Mouse (Mus musculus) right cerebral cortex, adult 2 months (tissue): ENCODE measurements around the gene Tmod2.
"Not testable (repeated sequence)": the region's sequence is repeated elsewhere in the genome, so short reads cannot be mapped to it uniquely, and the experiment has no call there.

Experiments used
- DNase-seq, 2 experiments: peaks; one replicate each; pipeline ENCODE4 v3.0.0; 2021 to 2022; ENCODE audit warnings: low spot score in 2 of 2

Tmod2 gene

GRCm38 (mm10) chr9:75610571-75611493 lies at the start of gene Tmod2:
Tmod2 (minus strand) TSS chr9:75611325.
- DNase-seq, result peak; percentile 78 to 82

- peak; percentile 64 to 76 for DNase-seq
Measured at GRCm38 (mm10) chr9:75660917-75661316, 49.8 kb upstream of the Tmod2 start.

GRCm38 (mm10) chr9:75656456-75656855 lies 45.3 kb upstream of the Tmod2 start:
- DNase-seq, result not testable (repeated sequence)

GRCm38 (mm10) chr9:75653981-75654911 lies 43.1 kb upstream of the Tmod2 start:
- DNase-seq, result no peak

- DNase-seq, result no peak
Measured at GRCm38 (mm10) chr9:75645405-75645804, 34.3 kb upstream of the Tmod2 start.

GRCm38 (mm10) chr9:75634226-75634625 lies 23.1 kb upstream of the Tmod2 start:
- DNase-seq, result no peak

- DNase-seq, result no peak
Measured at GRCm38 (mm10) chr9:75633603-75634002, 22.5 kb upstream of the Tmod2 start.

GRCm38 (mm10) chr9:75632902-75633301 lies 21.8 kb upstream of the Tmod2 start:
- DNase-seq, result no peak

- DNase-seq, result no peak
Measured at GRCm38 (mm10) chr9:75632111-75632510, 21.0 kb upstream of the Tmod2 start.

- no peak for DNase-seq
Measured at GRCm38 (mm10) chr9:75630823-75631454, 19.8 kb upstream of the Tmod2 start.

- peak; percentile 55 to 59 for DNase-seq
Measured at GRCm38 (mm10) chr9:75626308-75626604, 15.1 kb upstream of the Tmod2 start.

GRCm38 (mm10) chr9:75625556-75626307 lies 14.6 kb upstream of the Tmod2 start, which contains the start of gene Lysmd2:
Lysmd2 (plus strand) TSS chr9:75625741.
- DNase-seq, result peak; percentile 60 to 72

GRCm38 (mm10) chr9:75624983-75625555 lies 13.9 kb upstream of the Tmod2 start:
- DNase-seq, result no peak

GRCm38 (mm10) chr9:75621428-75621827 lies 10.3 kb upstream of the Tmod2 start:
- DNase-seq, result no peak

GRCm38 (mm10) chr9:75619761-75620160 lies 8.6 kb upstream of the Tmod2 start:
- DNase-seq, result not testable (repeated sequence)

GRCm38 (mm10) chr9:75618836-75619400 lies 7.8 kb upstream of the Tmod2 start:
- no peak for DNase-seq

GRCm38 (mm10) chr9:75616560-75616959 lies 5.4 kb upstream of the Tmod2 start:
- no peak for DNase-seq

GRCm38 (mm10) chr9:75609965-75610364 lies 1.2 kb downstream of the Tmod2 start:
- no peak for DNase-seq

GRCm38 (mm10) chr9:75609505-75609904 lies 1.6 kb downstream of the Tmod2 start:
- DNase-seq, result no peak

- no peak for DNase-seq
Measured at GRCm38 (mm10) chr9:75607496-75607895, 3.6 kb downstream of the Tmod2 start.
